Mouse (Mus musculus) heart, embryonic 14.5 days (tissue): ENCODE results near the gene Dusp6. TPM values are rescaled to one million over a fixed set of nuclear protein-coding genes. Genes with fewer than 3 reads are reported as not detected.
A peak's percentile ranks its signal among the peaks of the same experiment; 100 is the strongest.

Experiments used
- ATAC-seq: fragments of 200-750 bp; cut with Nextera tagmentation; 2 replicates; pipeline ENCODE4 v1.8.0; 2017; ENCODE audit warnings: low read depth, moderate TSS enrichment; ENCODE audit not compliant: insufficient number of reproducible peaks, insufficient read depth, low FRiP score
- H3K27ac ChIP-seq, 2 experiments: fragments of 200-500 bp in 1 of 2; fragments of 300-500 bp in 1 of 2; sonication (generic) in 1 of 2; replicated peaks in 1 of 2; 2 replicates each; pipeline ENCODE4 v1.5.1; 2012 to 2014; ENCODE audit warnings: low read depth in 2 of 2, low read length in 2 of 2, control low read depth in 1 of 2, mild to moderate bottlenecking in 1 of 2, mixed read lengths in 1 of 2; ENCODE audit not compliant: control insufficient read depth in 1 of 2, insufficient read depth in 1 of 2
- H3K27me3 ChIP-seq: fragments of 300-500 bp; sonication (generic); 2 replicates; pipeline ENCODE4 v1.6.1; 2014; ENCODE audit warnings: mild to moderate bottlenecking, low read length, control low read depth; ENCODE audit not compliant: control insufficient read depth, insufficient read depth
- H3K36me3 ChIP-seq: fragments of 300-500 bp; sonication (generic); 2 replicates; pipeline ENCODE4 v1.6.1; 2014; ENCODE audit warnings: mild to moderate bottlenecking, control low read depth, low read length, mixed read lengths; ENCODE audit not compliant: control insufficient read depth, insufficient read depth
- H3K4me1 ChIP-seq, 2 experiments: fragments of 200-500 bp in 1 of 2; fragments of 300-500 bp in 1 of 2; sonication (generic) in 1 of 2; 2 replicates each; pipeline ENCODE4 v1.6.1; 2012 to 2014; ENCODE audit warnings: low read length in 2 of 2, control low read depth in 1 of 2, mixed read lengths in 1 of 2; ENCODE audit not compliant: control insufficient read depth in 2 of 2, insufficient read depth in 2 of 2
- H3K4me2 ChIP-seq: fragments of 300-500 bp; sonication (generic); 2 replicates; pipeline ENCODE4 v1.6.1; 2014; ENCODE audit warnings: mild to moderate bottlenecking, low read length
- H3K4me3 ChIP-seq, 2 experiments: fragments of 200-500 bp in 1 of 2; fragments of 300-500 bp in 1 of 2; sonication (generic) in 1 of 2; 2 replicates each; pipeline ENCODE4 v1.5.1; 2012 to 2014; ENCODE audit warnings: low read length in 2 of 2, mild to moderate bottlenecking in 2 of 2, control low read depth in 1 of 2, low read depth in 1 of 2, moderate library complexity in 1 of 2; ENCODE audit not compliant: control insufficient read depth in 1 of 2, insufficient read depth in 1 of 2
- H3K9ac ChIP-seq: fragments of 300-500 bp; sonication (generic); 2 replicates; pipeline ENCODE4 v1.6.1; 2014; ENCODE audit warnings: mild to moderate bottlenecking, low read length
- H3K9me3 ChIP-seq: fragments of 300-500 bp; sonication (generic); 2 replicates; pipeline ENCODE4 v1.6.1; 2016; ENCODE audit warnings: low read length, control low read depth; ENCODE audit not compliant: control insufficient read depth
- WGBS: fragments of 180-500 bp; shearing (Covaris S2); extraction: QIAGEN DNeasy Blood & Tissue Kit; methylation state at CpG from one replicate; pipeline ENCODE4 v1.1.7; 2014; 5-methylcytosine and 5-hydroxymethylcytosine counted together
- polyA plus RNA-seq: library from polyadenylated mRNA; unstranded; fragments of >200 nt; fragmentation: Nextera tagmentation; extraction: Ambion mirVana; gene quantifications from 2 replicates; pipeline ENCODE4 v1.2.1, GENCODE M21; 2014

Gene Dusp6
- polyA plus RNA-seq, 1 experiment from 2014 or later: 43.4 TPM

GRCm38 (mm10) chr10:99269301-99269701 lies 6.3 kb downstream of the Dusp6 start:
- H3K4me1 ChIP-seq: peaks cover 19 to 37% of the 10 kb centered on the region in 2 experiments

GRCm38 (mm10) chr10:99269704-99270103 lies 6.7 kb downstream of the Dusp6 start:
- Histone ChIP-seq H3K4me2 (no peak overlapping the region), H3K27me3 (no peaks in the 10 kb centered on the region), H3K9me3 (no peaks in the 10 kb centered on the region), H3K4me3 (no peak overlapping the region), H3K27ac (peak overlapping the region; percentile 15 to 74; a peak in 2 of 4 replicates), H3K4me1 (peaks cover 22 to 40% of the 10 kb centered on the region in 2 experiments), H3K36me3 (peaks cover 23% of the 10 kb centered on the region), H3K9ac (no peak overlapping the region)
- 78% methylated on average over 6 of the region's 6 CpGs for WGBS
- ATAC-seq: no peak

More at GRCm38 (mm10) chr10:99269301-99269701, 6.3 kb downstream of the Dusp6 start:
- no peaks in the 10 kb centered on the region for H3K27me3 ChIP-seq
- peaks cover 23% of the 10 kb centered on the region for H3K36me3 ChIP-seq
- no peak overlapping the region; the same call in 1 of the 2 replicates for H3K9ac ChIP-seq
- no peak overlapping the region for H3K4me3 ChIP-seq
- WGBS: 25% methylated on average over 4 of the region's 4 CpGs
- no peaks in the 10 kb centered on the region for H3K9me3 ChIP-seq
- H3K27ac ChIP-seq: peak overlapping the region; percentile 15 to 74; a peak in 3 of 4 replicates
- H3K4me2 ChIP-seq: no peak overlapping the region
- no peak for ATAC-seq

- 0 out of 2 replicates have a peak, but pooled peaks have one; percentile 25 for ATAC-seq
Measured at GRCm38 (mm10) chr10:99270406-99270805, 7.4 kb downstream of the Dusp6 start.

GRCm38 (mm10) chr10:99271016-99271415 lies 8.0 kb downstream of the Dusp6 start:
- H3K4me1 ChIP-seq: peaks cover 22 to 37% of the 10 kb centered on the region in 2 experiments
- no peak for ATAC-seq
- WGBS: 81% methylated on average over 11 of the region's 11 CpGs

More at GRCm38 (mm10) chr10:99270406-99270805, 7.4 kb downstream of the Dusp6 start:
- Histone ChIP-seq H3K9me3 (no peaks in the 10 kb centered on the region), H3K27ac (no peak overlapping the region), H3K4me2 (no peak overlapping the region), H3K4me1 (peaks cover 24 to 40% of the 10 kb centered on the region in 2 experiments), H3K27me3 (no peaks in the 10 kb centered on the region), H3K9ac (no peak overlapping the region), H3K4me3 (no peak overlapping the region), H3K36me3 (peaks cover 23% of the 10 kb centered on the region)
- WGBS: 41% methylated on average over 10 of the region's 10 CpGs

GRCm38 (mm10) chr10:99273006-99273405 lies 10.0 kb downstream of the Dusp6 start:
- no peak overlapping the region for H3K27ac ChIP-seq
- no peaks in the 10 kb centered on the region for H3K9me3 ChIP-seq
- no peaks in the 10 kb centered on the region for H3K27me3 ChIP-seq
- no peak overlapping the region for H3K4me2 ChIP-seq
- H3K4me1 ChIP-seq: peaks cover 20 to 24% of the 10 kb centered on the region in 2 experiments
- no peak overlapping the region for H3K9ac ChIP-seq
- H3K36me3 ChIP-seq: 0 out of 2 replicates have a peak, but pooled peaks cover under 1% of the 10 kb centered on the region
- no peak for ATAC-seq
- 79% methylated on average over 12 of the region's 12 CpGs for WGBS
- no peak overlapping the region for H3K4me3 ChIP-seq

More at GRCm38 (mm10) chr10:99271016-99271415, 8.0 kb downstream of the Dusp6 start:
- H3K4me2 ChIP-seq: no peak overlapping the region
- no peak overlapping the region for H3K27ac ChIP-seq
- peaks cover 20% of the 10 kb centered on the region for H3K36me3 ChIP-seq
- H3K4me3 ChIP-seq: no peak overlapping the region
- no peaks in the 10 kb centered on the region for H3K9me3 ChIP-seq
- H3K27me3 ChIP-seq: no peaks in the 10 kb centered on the region
- H3K9ac ChIP-seq: no peak overlapping the region

GRCm38 (mm10) chr10:99274640-99275039 lies 11.6 kb downstream of the Dusp6 start:
- 42% methylated on average over 12 of the region's 12 CpGs for WGBS
- peak overlapping the region; percentile 32 to 50; a peak in 2 of 4 replicates for H3K27ac ChIP-seq
- H3K27me3 ChIP-seq: no peaks in the 10 kb centered on the region
- H3K4me1 ChIP-seq: peaks cover 9 to 11% of the 10 kb centered on the region in 2 experiments
- 0 out of 2 replicates have a peak overlapping the region, but pooled peaks have one; percentile 16 for H3K9ac ChIP-seq
- H3K4me2 ChIP-seq: peak overlapping the region; percentile 32
- no peak overlapping the region for H3K4me3 ChIP-seq
- no peaks in the 10 kb centered on the region for H3K9me3 ChIP-seq
- ATAC-seq: no peak
- H3K36me3 ChIP-seq: no peaks in the 10 kb centered on the region

- no peak overlapping the region for H3K9ac ChIP-seq
- no peaks in the 10 kb centered on the region for H3K36me3 ChIP-seq
- no peak overlapping the region for H3K4me3 ChIP-seq
- no peaks in the 10 kb centered on the region for H3K27me3 ChIP-seq
- H3K27ac ChIP-seq: no peak overlapping the region
- H3K4me1 ChIP-seq: peaks cover 11 to 12% of the 10 kb centered on the region in 2 experiments
- WGBS: 55% methylated on average over 22 of the region's 22 CpGs
- H3K4me2 ChIP-seq: no peak overlapping the region
- ATAC-seq: no peak
- H3K9me3 ChIP-seq: no peaks in the 10 kb centered on the region
Measured at GRCm38 (mm10) chr10:99279067-99279880, 16.2 kb downstream of the Dusp6 start.
